Mouse (Mus musculus): ENCODE measurements around the gene C2cd4c.

DNA sequence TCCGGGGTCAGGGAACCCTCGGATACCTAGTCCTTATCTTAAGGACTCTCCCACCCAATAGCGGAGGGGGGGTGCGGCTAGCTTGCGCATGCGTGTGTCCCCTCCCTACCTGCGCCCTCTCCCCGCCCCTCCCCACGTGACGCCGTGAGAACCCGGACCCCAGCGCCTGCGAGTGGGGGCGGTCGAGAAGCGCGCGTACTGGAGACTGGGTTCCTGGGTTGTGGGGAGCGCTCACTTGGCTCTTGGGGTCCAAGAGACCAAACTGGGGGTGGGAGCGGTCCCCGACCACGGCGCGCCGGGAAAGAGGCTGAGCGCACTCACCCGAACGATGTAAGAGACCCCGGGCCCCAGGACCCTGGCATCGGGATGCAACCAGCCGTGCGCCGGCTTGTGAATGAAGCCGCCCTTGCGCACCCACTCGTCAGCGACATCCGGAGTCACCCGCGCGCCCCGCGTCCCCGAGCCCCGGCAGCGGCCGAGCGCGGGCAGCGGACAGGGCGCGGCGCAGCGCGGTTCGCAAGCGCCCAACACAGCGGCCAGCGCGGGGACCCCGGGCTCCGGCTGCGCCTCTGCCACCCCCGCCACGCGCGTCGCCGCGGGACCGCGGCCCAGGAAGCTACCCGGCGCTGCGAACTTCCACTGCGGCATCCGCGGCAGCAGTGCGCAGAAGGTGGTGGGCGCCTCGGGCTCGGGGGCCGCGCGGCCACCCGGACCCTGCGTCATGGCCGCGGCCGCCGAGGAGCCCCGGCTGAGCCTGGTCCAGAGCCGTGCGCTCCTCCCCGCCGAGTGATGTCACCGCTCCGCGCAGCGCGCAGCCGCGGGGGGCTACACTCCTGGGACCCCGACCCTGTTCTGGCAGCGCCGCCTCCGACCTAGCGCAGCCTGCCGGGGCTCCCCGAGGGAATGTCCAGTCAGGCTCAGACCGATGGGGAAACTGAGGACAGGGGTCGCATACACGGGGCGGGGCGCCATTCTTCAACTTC lies 23.6 kb upstream of the C2cd4c start, which contains the start of gene Shc2:
- TF ChIP-seq CTCF (conservative IDR thresholded peaks at IDR 0.05; ENCODE audit: insufficient read depth, insufficient read length, low read depth, low read length) = no peak
- no peak for TF ChIP-seq POLR2A (IDR thresholded peaks at IDR 0.05; ENCODE audit: low read depth, low read length)
